Mouse (Mus musculus) activated CD4-positive, CD25-positive, alpha-beta regulatory T cell, adult 4 months (primary cell): ENCODE data around the gene Ephb1. TPM values are rescaled to one million over a fixed set of nuclear protein-coding genes. Genes with fewer than 3 reads are reported as not detected.

Experiments used
- ATAC-seq: one replicate; pipeline ENCODE4 v1.8.0; 2017
- polyA plus RNA-seq, 2 experiments: library from polyadenylated mRNA; unstranded; fragments of 100-300 nt; shearing (Covaris generic); gene quantifications; one replicate each; pipeline ENCODE4 v1.2.1; 2017

Gene Ephb1
- polyA plus RNA-seq, 2 experiments from 2014 or later = not detected

DNA sequence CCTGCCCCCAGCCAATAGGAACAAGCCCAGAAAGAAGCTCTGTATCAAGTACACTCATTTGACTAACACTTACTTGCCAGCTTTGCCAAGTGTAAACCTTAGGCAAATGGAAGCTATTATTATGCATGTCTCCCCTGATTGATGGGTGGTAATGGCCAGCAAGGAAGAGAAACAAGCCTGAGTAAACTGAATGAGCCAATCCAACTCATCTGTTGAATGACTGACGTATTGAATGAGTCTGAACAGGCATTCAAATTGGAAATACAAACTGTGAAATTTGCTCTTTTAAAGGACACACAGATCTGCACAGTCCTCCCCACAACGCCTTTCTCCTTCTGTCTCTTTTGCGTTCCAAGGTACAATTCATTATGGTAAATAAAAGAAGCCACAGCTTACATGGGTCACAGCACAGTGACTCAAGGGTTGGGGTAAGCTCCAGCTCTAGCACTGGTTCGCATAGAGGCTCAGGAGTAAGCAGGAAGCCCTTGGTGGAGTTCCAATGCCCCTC is 119.0 kb downstream of the Ephb1 start:
- ATAC-seq = no peak

- no peak for ATAC-seq
Measured at GRCm38 (mm10) chr9:102231248-102231647, 123.2 kb downstream of the Ephb1 start.

- no peak for ATAC-seq
Measured at GRCm38 (mm10) chr9:102216746-102217566, 137.5 kb downstream of the Ephb1 start.

DNA sequence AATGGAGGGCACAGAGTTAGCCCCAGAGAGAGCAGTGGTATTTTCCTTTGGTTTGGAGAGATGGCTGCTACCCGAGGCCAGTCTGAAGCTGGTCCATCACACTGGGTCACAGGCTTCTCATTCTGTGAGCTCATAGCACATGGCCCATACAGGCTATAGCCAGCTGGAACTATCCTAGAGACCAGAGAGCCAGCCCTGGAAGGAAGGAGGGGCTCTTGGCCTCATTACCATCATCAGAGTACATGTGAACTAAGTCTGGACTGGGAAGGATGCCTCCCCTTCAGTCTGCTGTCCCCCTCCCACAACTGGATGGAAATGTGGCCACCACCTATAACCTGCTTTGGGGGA is 142.5 kb downstream of the Ephb1 start:
- ATAC-seq = no peak

DNA sequence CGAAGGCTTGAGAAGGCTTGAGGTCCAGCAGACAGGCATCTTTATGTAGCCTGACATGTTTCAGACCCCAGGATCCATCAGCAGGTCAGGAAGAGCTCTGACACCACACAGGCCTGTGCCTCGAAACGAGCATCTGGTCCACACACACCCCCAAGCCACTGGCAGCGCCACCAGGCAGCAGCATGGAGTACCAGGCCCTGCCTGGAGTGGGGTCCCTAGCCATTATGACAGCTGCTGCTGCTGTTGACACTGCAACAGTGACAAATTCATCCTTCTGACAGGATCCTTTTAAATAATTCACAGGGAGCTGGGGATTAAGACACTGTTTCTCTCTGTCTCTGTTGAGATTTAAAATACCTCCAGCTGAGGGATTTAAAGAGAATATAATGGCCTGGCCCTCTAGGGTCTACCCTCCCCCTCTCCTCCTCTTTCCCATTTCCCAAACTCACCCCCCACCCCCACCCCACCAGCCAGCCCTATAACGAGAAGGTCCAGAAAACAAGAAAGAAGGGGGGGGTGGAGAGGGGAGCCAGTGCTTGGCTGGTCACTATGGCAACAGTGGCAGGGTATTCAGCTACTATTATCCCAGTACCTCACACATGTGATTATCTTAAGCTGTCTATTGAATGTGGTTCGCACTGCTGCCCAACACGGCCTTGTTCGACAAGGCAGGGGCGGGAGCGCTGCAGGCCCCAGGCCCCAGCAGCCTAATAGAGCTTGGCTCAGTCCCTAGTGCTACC is 143.0 kb downstream of the Ephb1 start:
- no peak for ATAC-seq

- no peak for ATAC-seq
Measured at GRCm38 (mm10) chr9:102205518-102205917, 149.0 kb downstream of the Ephb1 start.

DNA sequence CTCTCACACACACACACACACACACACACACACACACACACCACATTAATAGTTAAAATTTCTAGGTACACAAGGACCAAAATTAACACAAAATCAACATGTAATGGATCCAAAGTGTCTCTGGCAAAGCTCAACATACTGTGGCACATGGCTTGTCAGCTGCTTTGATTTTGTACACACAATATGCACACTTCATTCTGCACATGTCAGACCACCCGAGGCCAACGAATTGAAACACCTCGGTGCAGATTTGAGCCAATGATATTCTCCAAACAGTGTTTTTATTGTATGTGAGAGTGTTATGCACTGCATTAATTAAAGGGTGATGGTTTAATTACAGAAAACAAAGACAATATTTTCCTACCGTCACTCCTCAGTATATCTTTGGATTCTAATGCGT is 152.6 kb downstream of the Ephb1 start:
- ATAC-seq = no peak

DNA sequence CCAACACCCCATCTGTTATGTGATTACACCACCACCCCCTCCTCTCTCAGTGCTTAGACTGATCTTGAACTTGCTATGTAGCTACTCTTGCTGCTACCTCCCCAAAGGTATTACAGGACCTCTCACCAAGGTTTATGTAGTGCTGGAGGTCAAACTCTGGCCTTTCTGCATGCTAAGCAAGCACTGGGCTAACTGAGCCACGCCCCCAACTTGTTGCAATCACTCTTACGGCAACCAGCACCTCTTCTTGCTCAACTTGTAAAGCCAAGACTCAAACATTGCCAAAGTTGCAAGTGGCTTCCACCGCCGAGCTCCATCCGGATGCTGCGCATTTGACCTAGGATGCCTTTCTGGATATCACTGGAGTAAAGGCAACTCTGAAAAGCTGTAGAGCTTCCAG is 157.6 kb downstream of the Ephb1 start:
- ATAC-seq = no peak

- ATAC-seq = no peak
Measured at GRCm38 (mm10) chr9:102194063-102194462, 160.4 kb downstream of the Ephb1 start.

- no peak for ATAC-seq
Measured at GRCm38 (mm10) chr9:102192724-102193685, 161.5 kb downstream of the Ephb1 start.

DNA sequence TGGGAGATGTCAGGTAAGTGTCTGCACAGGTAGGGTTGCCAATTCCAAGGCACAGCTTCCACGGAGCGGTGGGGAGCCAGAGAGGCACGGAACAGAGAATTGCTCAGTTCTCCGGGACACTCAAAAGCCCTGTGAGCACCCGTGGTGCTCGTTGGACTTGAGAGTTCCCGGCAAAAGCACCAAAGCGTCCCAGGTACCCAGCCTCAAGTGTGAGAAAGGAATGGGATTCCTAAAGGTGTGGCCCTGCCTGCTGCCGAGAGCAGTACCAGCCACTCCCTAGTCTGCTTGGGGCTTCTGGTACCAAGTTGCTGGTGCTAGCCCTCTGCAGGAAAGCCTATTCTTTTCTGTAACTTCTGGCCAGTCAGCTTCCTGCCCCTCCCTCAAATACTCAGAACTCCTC is 164.4 kb downstream of the Ephb1 start:
- ATAC-seq = no peak

- no peak for ATAC-seq
Measured at GRCm38 (mm10) chr9:102189406-102189805, 165.1 kb downstream of the Ephb1 start.

DNA sequence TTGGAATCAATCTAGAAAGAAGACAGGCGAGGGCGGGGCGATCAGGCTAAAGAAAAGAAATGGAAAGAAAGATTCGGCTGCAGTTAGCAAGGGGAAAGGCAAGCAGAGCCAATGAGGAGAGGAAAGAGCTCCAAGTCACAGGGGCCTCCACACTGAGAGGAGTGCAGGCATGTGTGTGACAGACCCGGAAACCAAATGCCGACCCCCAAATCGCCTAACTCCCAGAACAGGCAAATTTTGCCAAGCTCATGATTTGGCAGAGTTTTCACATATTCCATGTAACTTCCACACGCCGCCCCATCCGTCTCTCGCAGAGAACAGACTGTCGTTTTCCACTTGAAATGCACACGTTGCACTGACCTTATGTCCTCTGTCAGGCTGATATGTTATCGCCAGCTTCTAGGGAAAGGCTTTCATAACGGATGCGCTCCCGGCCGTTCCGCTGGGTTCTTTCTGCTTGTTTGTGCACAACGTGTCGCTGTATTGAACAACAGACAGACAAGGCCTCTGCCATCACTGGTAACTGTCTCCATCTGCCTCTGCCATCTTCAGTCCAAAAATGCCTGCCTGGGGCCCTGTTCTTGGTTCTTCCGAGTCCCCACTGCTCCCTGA is 170.7 kb downstream of the Ephb1 start:
- ATAC-seq = no peak

DNA sequence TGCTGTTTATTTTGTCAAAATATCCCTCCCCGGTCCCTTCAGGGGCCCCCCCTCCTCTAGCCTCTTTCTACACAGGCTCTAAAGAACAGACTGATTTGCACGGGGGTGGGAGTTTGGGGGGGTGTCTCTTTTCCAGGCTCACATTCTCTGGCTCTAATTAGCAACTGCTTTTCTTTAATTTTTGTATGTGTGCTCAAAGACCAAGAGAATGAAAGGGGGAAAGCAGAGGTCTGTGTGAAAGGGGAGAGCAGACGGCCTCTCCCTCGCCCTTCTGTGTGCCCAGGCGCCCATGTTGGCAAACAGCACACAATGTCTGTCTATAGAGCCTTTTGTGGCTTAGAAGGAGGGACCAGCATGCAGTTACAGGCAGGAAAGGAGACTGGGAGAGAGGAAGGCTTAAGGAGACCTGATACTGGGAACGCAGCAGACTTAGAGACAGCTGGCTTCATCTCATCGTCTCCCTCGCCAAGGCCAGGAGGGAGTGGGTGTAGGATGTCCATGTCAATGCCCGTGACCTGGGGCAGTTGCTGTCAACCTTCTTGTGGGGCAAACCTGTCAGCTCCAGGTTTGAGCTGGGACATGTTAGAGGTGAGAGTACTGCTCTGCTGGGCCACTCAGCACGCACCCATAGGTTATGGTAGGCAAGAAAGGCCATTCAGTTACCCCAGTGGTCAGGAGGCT is 172.5 kb downstream of the Ephb1 start:
- no peak for ATAC-seq

GRCm38 (mm10) chr9:102181276-102181675 is 173.2 kb downstream of the Ephb1 start:
- ATAC-seq = no peak

- ATAC-seq = no peak
Measured at GRCm38 (mm10) chr9:102180486-102180885, 174.0 kb downstream of the Ephb1 start.

GRCm38 (mm10) chr9:102180070-102180469 is 174.4 kb downstream of the Ephb1 start:
- no peak for ATAC-seq

- no peak for ATAC-seq
Measured at GRCm38 (mm10) chr9:102169706-102170105, 184.8 kb downstream of the Ephb1 start.

- ATAC-seq = no peak
Measured at GRCm38 (mm10) chr9:102155876-102156275, 198.6 kb downstream of the Ephb1 start.

- ATAC-seq = no peak
Measured at GRCm38 (mm10) chr9:102139181-102139580, 215.3 kb downstream of the Ephb1 start.

DNA sequence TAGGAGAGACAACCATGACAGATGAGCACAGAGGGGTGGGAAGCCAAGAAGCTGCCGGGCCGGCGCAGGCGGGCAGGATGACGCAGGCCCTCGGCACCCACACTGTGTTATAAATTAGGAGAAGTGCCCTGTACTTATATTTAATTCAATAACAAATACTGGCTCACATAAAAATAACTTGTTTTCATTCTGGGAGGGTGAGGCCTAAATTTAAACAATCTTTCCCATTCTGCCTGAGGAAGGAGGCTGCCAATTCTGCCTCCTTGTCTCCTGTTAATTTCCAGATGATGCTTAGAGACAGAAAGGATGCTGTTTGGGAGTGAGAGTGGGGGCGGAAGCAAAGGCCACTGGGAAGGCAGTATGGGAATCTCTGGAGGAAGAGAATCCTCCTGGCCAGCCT is 215.8 kb downstream of the Ephb1 start:
- ATAC-seq = no peak

GRCm38 (mm10) chr9:102138187-102138586 is 216.3 kb downstream of the Ephb1 start:
- ATAC-seq = no peak
